Mouse (Mus musculus) C2C12 (cell line): ENCODE measurements around the gene Tec.

Experiments
- CEBPB ChIP-seq: IDR thresholded peaks from one replicate; pipeline ENCODE4 v1.6.1; 2011; ENCODE audit warnings: low read depth, mild to moderate bottlenecking, control low read depth, moderate library complexity
- CTCF ChIP-seq: IDR thresholded peaks from one replicate; pipeline ENCODE4 v1.5.1; 2011; ENCODE audit not compliant: control insufficient read depth, insufficient read depth, insufficient read length
- MAX ChIP-seq: IDR thresholded peaks from one replicate; pipeline ENCODE4 v1.6.1; 2011; ENCODE audit warnings: mild to moderate bottlenecking, control low read depth
- MYOD1 ChIP-seq: IDR thresholded peaks from one replicate; pipeline ENCODE4 v1.6.1; 2011; ENCODE audit warnings: low read depth; ENCODE audit not compliant: control insufficient read depth, insufficient read length
- USF1 ChIP-seq: IDR thresholded peaks from one replicate; pipeline ENCODE4 v1.6.1; 2011; ENCODE audit warnings: low read depth, mild to moderate bottlenecking, control low read depth, moderate library complexity

- TF ChIP-seq MAX, result no peak
- TF ChIP-seq CTCF, result no peak
- TF ChIP-seq CEBPB, result no peak
- TF ChIP-seq USF1, result no peak
- no peak for TF ChIP-seq MYOD1
These were observed 158.8 kb downstream of the Tec start for GRCm38 (mm10) chr5:72709451-72709850.
